Mouse (Mus musculus) kidney, postnatal 36 days (tissue): ENCODE measurements at regions not wholly inside any gene's neighbourhood (a gene's known extent, or its start where the extent isn't known, plus 50 kb on each side); places are given as distances from the start of the nearest gene placed in this dataset.

ENCODE experiments used
- DNase-seq, 2 experiments: peaks; one replicate each; pipeline ENCODE4 v3.0.0; 2021 to 2022; ENCODE audit warnings: mixed read lengths in 2 of 2

- no peak for DNase-seq
These were observed 102.9 kb upstream of the Fut8 start for GRCm38 (mm10) chr12:77135067-77135466.

DNA sequence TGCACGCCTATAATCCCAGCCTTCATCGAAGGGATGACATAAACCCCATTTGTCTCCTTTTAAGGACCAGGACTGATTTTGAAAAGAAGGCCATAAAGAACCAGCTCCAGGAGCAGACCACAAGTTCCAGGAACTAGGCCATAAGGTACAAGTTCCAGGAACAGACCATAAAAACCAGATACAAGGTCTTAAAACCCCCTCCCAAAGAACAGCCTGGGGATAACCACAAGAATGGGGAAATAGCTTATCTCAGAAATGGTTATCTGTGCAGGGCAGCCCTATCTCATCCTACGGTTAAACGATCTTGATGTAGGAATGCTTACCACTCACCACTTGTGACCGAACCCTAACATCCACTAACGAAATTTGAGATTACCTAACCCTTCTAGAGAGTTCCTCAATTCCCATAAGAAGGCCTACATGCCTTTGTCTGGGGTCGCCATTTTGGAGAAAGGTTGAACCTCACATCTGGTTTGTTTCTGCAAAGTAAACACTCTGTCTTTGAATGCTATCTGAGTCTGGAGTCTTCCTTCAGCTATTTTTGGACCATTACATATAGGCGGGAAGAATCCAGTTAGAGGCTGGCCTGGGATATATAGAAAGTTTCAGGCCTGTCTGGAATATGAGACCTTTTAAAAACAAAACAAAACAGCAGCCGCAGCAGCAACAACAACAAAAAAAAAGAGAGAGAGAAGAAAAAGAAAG, 103.5 kb upstream of the Fut8 start:
- DNase-seq: no peak

DNA sequence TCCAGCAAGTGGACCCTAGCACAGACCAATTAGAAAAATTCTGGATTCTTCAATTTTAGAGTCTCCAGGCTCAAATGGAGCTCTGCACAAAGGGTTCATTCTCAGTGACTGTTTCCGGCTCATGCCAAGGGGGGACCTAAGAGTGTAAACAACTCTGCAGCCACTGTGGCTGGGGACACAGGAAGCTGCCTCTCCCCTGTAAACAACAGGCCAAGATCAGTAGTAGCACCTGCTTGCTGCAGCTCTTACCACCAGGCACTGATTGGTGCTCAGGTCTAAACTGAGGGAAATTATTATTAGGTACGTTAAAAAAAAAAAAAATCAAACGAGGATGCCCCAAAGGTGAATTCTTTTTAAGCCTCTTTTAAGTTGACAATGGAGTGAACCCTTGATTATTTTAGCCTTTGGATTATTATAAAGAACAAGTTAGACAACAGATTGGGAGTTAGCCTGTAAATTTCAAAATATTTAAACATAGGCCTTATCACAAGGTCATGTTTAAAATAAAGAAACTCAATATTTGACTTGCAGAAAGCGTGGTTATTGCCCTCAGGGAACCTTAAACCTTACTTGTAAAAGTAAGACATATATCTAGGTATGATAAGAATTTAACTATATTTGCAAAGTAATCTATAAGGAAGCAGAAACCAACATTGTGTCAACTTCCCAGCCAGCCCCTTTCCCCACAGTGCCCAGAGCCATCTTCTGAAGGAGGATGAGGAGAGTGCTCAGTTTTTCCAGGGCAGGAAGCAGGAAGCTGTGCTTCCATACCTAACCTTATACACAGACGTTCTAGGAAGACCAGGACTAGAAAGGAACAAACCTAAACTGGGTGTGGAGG, 104.2 kb upstream of the Fut8 start:
- no peak for DNase-seq

- peak; percentile 59 to 62 for DNase-seq
These were observed 106.6 kb upstream of the Fut8 start for GRCm38 (mm10) chr12:77131328-77131727.

DNA sequence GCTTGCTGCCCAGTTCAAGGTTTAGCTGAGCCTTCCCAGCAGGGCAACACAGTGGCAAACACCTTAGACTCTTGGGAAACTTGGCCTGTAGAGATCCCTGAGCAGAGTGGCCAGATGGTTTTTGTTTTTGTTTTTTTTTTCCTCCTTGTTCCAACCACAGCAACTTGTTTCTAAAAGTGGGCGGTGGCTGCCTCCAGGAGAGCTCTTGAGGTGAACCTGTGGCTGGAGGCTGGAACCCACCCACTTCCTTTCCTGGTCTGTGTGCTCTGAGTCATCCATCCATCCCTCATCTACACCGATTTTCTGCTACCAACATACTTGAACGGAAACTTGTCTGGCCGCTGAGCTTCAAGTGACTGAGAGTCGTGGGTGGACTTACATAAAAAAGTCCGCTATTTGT, 107.4 kb upstream of the Fut8 start:
- DNase-seq: peak in 1 of 2 experiments; percentile 27

DNA sequence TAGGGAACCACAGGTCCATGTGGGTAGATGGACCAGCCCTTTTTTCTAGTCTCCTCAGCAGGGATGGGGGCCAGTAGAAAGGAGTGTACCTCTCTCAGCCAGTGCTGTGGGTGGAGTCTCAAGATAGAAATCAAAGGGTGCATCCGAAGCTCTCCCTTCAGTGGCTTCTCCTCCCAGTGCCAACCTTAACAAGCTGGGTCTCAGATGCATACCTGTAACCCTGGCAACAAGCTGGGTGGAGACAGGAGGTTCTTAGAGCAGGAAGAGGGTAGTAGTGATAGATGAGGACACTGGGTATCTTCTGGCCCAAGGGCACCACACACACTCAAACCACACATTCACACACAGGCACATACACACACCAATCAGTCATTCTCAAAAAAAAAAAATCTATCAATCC, 113.7 kb upstream of the Fut8 start:
- DNase-seq: no peak

GRCm38 (mm10) chr12:77113516-77113915, 124.4 kb upstream of the Fut8 start:
- DNase-seq: no peak

DNA sequence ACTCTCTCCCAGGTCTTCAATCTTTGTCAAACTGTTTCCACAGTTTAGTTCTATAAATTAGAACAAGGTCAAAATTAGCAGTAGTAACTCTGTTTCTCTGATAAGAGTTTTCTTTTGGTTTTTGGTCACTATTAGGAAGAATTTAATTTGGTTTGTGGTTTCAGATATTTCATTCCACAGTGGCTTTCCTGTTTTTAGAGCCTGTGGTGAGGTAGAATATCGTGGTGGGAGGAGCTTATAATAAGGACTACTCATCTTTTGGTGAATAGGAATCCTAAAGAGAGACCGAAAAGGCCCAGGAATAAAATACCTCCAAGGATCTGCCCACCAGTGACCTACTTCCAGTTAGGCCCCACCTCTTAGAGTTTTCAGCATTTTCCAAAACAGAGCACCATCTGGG, 125.8 kb upstream of the Fut8 start:
- no peak for DNase-seq

DNA sequence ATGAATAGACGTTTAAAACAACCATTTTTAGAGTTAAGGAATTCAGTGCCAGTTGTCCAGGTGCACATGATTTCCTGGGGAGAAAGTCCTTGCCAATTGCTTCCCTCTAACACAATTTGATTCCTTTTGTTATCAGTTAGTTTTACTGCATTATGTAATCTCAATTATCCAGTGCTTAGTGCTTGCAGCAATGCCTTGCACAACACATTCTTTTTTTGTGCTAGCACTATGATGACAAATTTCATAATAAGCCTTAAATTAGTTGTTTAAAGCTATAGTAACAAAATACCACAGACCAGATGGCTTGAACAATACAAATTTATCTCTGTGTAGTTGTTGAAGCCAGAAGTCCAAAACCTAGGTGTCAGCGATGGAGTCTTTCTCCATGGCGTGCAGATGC, 130.7 kb upstream of the Fut8 start:
- DNase-seq: no peak

GRCm38 (mm10) chr12:77105887-77106600, 131.9 kb upstream of the Fut8 start:
- peak; percentile 49 to 54 for DNase-seq

DNA sequence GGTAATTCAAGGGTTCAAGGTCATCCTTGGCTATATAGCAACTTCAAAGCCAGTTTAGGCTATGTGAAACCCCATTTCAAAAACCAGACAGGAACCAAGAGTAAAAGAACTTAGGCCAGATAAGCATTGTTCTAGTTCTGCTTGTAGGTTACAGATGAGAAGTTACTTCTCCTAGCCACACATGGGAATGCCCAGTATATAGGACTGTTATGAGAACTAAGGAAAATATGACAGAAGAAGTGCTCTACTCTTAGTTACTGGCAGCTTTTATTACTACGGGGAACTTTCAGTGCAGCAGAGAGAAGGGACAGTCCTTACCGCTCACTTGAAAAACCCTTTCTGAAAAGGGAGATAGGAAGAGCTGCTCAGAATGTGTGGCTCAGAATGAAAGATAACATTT, 137.4 kb upstream of the Fut8 start:
- no peak for DNase-seq

DNA sequence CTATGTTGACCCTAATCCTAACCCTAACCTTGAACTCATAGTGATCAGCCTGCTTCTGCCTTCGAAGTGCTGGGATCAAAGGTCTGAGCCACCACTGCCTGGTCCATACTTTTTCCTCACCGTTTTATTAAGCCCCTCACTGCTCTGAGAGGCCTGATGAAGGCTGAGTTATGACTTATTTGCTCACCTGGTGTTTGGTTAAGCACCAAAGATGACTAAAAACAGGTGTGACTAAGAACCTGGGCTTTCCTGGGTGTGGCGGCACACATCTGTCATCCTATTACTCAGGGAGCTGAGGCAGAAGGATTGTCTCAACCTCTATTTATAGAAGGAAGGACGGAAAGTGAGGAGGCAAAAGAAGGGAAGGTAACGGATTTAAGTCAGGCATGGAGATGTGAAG, 137.5 kb upstream of the Max start:
- DNase-seq: no peak

- no peak for DNase-seq
These were observed 136.8 kb upstream of the Max start for GRCm38 (mm10) chr12:77098821-77099220.

- DNase-seq: no peak
These were observed 135.8 kb upstream of the Max start for GRCm38 (mm10) chr12:77097831-77098230.

DNA sequence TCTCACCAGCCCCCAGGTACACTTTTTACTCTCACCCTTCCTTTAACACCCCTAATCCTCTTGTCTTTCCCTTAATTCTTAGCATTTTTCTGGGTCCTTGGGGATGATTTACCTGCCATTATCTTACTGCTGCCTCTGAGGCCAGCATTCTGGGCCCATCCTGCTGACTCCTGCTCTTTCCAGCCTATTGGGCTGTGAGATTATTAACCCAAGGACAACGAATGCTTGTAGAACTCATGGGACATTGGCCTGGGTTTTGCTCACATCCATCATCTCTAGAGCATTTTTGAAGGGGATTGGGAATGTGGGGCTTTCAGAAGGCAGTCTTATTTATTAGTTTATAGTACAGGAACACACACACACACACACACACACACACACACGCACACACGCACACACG, 134.5 kb upstream of the Max start:
- DNase-seq: peak; percentile 53 to 67

DNA sequence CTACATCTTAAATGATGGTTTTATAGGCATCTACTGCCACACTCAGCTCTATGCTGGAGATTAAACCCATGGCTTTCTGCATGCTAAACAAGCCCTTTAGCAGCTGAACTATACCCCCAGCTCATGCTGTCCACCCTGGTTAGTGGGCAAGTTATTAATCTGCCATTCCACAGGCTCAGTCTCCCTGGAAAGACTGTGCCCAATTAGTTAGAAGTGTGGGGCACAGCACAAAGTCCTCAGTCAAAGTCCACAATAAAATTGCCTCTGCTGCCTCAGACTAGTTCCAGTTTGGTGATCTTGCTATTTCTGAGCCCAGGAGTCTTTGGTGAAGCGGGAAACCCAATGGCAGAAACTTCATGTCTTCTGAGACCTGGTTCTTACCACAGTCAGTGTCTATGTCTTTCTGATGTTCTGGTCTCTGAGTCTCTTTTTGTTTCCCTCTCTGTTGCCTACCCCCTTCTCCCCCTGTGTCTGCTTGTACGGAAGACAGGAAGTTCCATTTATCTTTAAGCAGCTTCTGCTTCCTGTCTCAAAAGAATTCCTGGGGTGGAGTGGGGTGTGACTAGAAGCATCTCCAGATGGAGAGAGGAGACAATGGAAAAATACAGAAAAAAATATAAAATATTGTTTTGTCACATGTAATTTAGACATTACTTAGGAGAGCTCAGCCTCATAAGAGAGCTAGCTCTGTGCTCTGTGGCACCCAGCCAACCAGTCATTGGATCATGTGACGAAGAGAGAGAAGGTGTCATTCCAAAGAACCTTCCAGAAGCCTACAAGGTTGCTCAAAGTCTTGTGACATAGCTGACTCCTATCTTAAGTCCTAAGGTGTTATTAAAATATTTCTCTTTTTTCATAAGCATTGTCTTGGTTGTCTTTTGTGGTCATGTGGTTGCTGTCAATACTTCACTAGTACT, 133.3 kb upstream of the Max start:
- peak; percentile 87 to 89 for DNase-seq

DNA sequence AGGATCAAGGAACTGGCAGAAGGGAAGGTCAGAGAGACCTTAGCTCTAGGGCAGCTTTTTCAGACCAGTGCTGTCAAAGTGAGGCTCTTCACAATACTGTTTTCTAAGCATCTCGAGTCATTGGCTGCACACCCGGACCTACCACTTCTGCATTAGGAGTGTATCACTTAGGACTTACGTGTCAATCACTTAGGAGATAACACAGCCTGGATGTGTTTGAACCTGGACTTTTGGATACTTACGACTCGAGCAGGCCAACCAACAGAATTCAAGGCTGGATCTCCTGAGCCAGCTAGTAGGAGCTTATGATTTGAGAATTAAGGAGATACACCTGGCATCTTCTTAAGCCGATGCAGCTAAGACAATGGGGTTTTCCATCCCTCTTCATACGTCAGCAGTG, 132.2 kb upstream of the Max start:
- DNase-seq: no peak

GRCm38 (mm10) chr12:77092741-77093140, 130.7 kb upstream of the Max start:
- DNase-seq: peak; percentile 63 to 73

DNA sequence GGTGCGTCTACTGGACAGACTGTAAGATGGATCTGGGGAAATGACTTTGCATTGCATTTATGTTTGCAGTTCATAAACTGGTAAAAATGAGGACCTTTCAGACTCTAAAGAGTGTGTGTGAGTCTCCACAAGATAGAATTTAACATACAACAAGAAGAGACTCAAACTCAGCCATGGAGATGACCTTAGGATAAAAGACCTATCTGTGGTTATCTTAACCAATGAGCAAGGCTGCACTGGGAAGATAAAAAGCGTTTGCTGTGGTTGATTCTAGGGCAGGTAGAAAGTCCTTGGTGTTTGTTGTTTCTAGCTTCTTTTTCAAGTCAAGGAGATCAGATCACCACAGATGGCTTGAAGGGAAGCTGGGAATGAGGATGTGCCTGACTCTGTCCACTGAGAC, 130.1 kb upstream of the Max start:
- no peak for DNase-seq

DNA sequence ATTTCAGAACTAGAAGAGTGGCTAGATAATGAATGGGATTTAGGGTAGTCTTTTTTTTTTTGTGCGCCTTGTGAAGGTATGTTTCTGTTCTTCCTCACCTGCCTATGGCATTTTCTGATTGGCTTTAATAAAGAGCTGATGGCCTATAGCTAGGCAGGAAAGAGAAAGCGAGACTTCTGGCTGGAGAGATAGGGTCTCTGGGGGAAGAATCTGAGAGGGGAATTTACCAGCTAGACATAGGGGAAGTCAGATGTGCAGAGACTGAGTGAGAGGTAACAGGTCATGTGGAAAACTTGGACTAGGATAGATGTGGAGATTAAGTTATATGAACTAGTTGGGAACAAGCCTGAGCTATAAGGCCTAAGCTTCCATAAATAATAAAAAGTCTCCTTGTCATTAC, 129.7 kb upstream of the Max start:
- no peak for DNase-seq

DNA sequence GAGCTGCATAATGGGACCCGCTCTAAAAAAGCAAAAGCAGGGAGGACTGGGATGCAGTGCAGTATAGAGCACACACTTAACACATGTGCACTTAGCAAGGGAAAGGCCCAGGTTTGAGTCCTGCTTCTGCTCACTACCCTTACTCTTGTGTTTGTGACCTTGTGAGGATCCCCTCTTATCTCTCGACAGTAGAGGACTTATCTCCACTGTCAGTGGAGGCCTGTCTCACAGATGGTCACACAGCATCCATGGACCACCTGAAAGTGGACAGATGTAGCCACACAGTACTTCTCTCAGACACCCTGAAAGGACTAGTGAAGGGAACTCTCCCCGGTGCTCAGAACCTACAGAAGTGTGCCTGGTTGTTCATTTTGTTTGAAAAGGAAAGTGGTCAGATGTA, 128.5 kb upstream of the Max start:
- no peak for DNase-seq

- DNase-seq: no peak
These were observed 127.8 kb upstream of the Max start for GRCm38 (mm10) chr12:77089624-77090278.
